Mouse (Mus musculus) MEL (cell line): ENCODE results near the gene Shroom2. TPM values are rescaled to one million over a fixed set of nuclear protein-coding genes. Genes with fewer than 3 reads are reported as not detected.

Source experiments
- DNase-seq: peaks from one replicate; pipeline ENCODE4 v3.0.0; 2011; ENCODE audit warnings: low read depth, low spot score
- H3K27ac ChIP-seq: 2 replicates; pipeline ENCODE4 v1.5.1; 2012; ENCODE audit warnings: low read depth, mild to moderate bottlenecking, control low read depth, low read length, moderate library complexity; ENCODE audit not compliant: control insufficient read depth
- H3K27me3 ChIP-seq, 2 experiments: fragments of 150-350 bp in 1 of 2; sonication (generic) in 1 of 2; 2 replicates each; pipeline ENCODE4 v1.6.1; 2012; ENCODE audit warnings: low read length in 2 of 2, mild to moderate bottlenecking in 2 of 2, improper control_type of control experiment in 1 of 2, moderate library complexity in 1 of 2; ENCODE audit not compliant: insufficient read depth in 2 of 2, control insufficient read depth in 1 of 2
- H3K36me3 ChIP-seq, 2 experiments: 2 replicates each; pipeline ENCODE4 v1.6.1; 2012 to 2014; ENCODE audit warnings: low read length in 2 of 2, improper control_type of control experiment in 1 of 2, inconsistent platforms in 1 of 2, mild to moderate bottlenecking in 1 of 2; ENCODE audit not compliant: insufficient read depth in 2 of 2, control insufficient read depth in 1 of 2
- H3K4me1 ChIP-seq, 2 experiments: fragments of 150-350 bp in 1 of 2; sonication (generic) in 1 of 2; 2 replicates each; pipeline ENCODE4 v1.6.1; 2012; ENCODE audit warnings: low read length in 2 of 2, improper control_type of control experiment in 1 of 2, mild to moderate bottlenecking in 1 of 2; ENCODE audit not compliant: insufficient read depth in 2 of 2, control insufficient read depth in 1 of 2
- H3K4me3 ChIP-seq, 2 experiments: fragments of 150-350 bp in 1 of 2; sonication (generic) in 1 of 2; 2 replicates each; pipeline ENCODE4 v1.5.1; 2012; ENCODE audit warnings: low read depth in 2 of 2, low read length in 2 of 2, mild to moderate bottlenecking in 2 of 2, moderate library complexity in 2 of 2, control low read depth in 1 of 2, improper control_type of control experiment in 1 of 2; ENCODE audit not compliant: control insufficient read depth in 1 of 2, insufficient read depth in 1 of 2
- H3K79me2 ChIP-seq: 2 replicates; pipeline ENCODE4 v1.6.1; 2012; ENCODE audit warnings: mild to moderate bottlenecking, low read length, moderate library complexity; ENCODE audit not compliant: control insufficient read depth, poor library complexity, insufficient read depth
- H3K9ac ChIP-seq: 2 replicates; pipeline ENCODE4 v1.6.1; 2012; ENCODE audit warnings: low read depth, mild to moderate bottlenecking, control low read depth, low read length, moderate library complexity; ENCODE audit not compliant: control insufficient read depth, poor library complexity, severe bottlenecking
- H3K9me3 ChIP-seq: fragments of 150-350 bp; sonication (generic); replicated peaks from 2 replicates; pipeline ENCODE4 v1.6.1; 2012; ENCODE audit warnings: mild to moderate bottlenecking, low read length, improper control_type of control experiment, moderate library complexity; ENCODE audit not compliant: insufficient read depth
- CHD1 ChIP-seq: IDR thresholded peaks from 2 replicates; pipeline ENCODE4 v1.6.1; 2012; ENCODE audit warnings: low read depth, mild to moderate bottlenecking, inconsistent platforms, low read length, improper control_type of control experiment
- CHD2 ChIP-seq: IDR thresholded peaks from 2 replicates; pipeline ENCODE4 v1.6.1; 2011; ENCODE audit warnings: low read length, improper control_type of control experiment
- E2F4 ChIP-seq: IDR thresholded peaks from 2 replicates; pipeline ENCODE4 v1.6.1; 2011; ENCODE audit warnings: low read depth, low read length, improper control_type of control experiment, borderline replicate concordance
- ELF1 ChIP-seq: IDR thresholded peaks from 2 replicates; pipeline ENCODE4 v1.6.1; 2014; ENCODE audit warnings: low read depth, mild to moderate bottlenecking, inconsistent platforms, low read length, improper control_type of control experiment, moderate library complexity
- EP300 ChIP-seq, 2 experiments: IDR thresholded peaks; 2 replicates each; pipeline ENCODE4 v1.6.1; 2011; ENCODE audit warnings: improper control_type of control experiment in 2 of 2, low read length in 2 of 2, low read depth in 1 of 2, mild to moderate bottlenecking in 1 of 2
- ETS1 ChIP-seq: IDR thresholded peaks from 2 replicates; pipeline ENCODE4 v1.6.1; 2012; ENCODE audit warnings: low read depth, mild to moderate bottlenecking, inconsistent platforms, low read length, improper control_type of control experiment, moderate library complexity
- GATA1 ChIP-seq: IDR thresholded peaks from 2 replicates; pipeline ENCODE4 v1.6.1; 2011; ENCODE audit warnings: low read depth, low read length, improper control_type of control experiment
- HCFC1 ChIP-seq: IDR thresholded peaks from 2 replicates; pipeline ENCODE4 v1.6.1; 2012; ENCODE audit warnings: low read depth, mild to moderate bottlenecking, inconsistent platforms, low read length, improper control_type of control experiment, moderate library complexity
- JUND ChIP-seq: IDR thresholded peaks from 2 replicates; pipeline ENCODE4 v1.6.1; 2011; ENCODE audit warnings: low read depth, mild to moderate bottlenecking, improper control_type of control experiment, low read length
- KAT2A ChIP-seq: conservative IDR thresholded peaks from 2 replicates; pipeline ENCODE4 v1.6.1; 2012; ENCODE audit warnings: low read depth, low read length, improper control_type of control experiment, inconsistent platforms
- MXI1 ChIP-seq: IDR thresholded peaks from 2 replicates; pipeline ENCODE4 v1.6.1; 2011; ENCODE audit warnings: mild to moderate bottlenecking, low read depth, low read length, improper control_type of control experiment
- MYB ChIP-seq: IDR thresholded peaks from 2 replicates; pipeline ENCODE4 v1.6.1; 2011; ENCODE audit warnings: mild to moderate bottlenecking, low read depth, low read length, improper control_type of control experiment
- MYC ChIP-seq: IDR thresholded peaks from 2 replicates; pipeline ENCODE4 v1.6.1; 2011; ENCODE audit warnings: low read depth, mild to moderate bottlenecking, low read length, improper control_type of control experiment, moderate library complexity
- POLR2A ChIP-seq, 2 experiments: IDR thresholded peaks; 2 replicates each; pipeline ENCODE4 v1.6.1; 2011 to 2012; ENCODE audit warnings: low read length in 2 of 2, mild to moderate bottlenecking in 2 of 2, control low read depth in 1 of 2, improper control_type of control experiment in 1 of 2, low read depth in 1 of 2, moderate library complexity in 1 of 2; ENCODE audit not compliant: control insufficient read depth in 1 of 2, insufficient read depth in 1 of 2, poor library complexity in 1 of 2
- POLR2AphosphoS2 ChIP-seq: IDR thresholded peaks from 2 replicates; pipeline ENCODE4 v1.6.1; 2011; ENCODE audit warnings: low read length, improper control_type of control experiment
- POLR2AphosphoS5 ChIP-seq: IDR thresholded peaks from 2 replicates; pipeline ENCODE4 v1.6.1; 2012; ENCODE audit warnings: low read depth, borderline replicate concordance, mild to moderate bottlenecking, inconsistent platforms, low read length, moderate library complexity, mixed read lengths
- RAD21 ChIP-seq: IDR thresholded peaks from 2 replicates; pipeline ENCODE4 v1.6.1; 2011; ENCODE audit warnings: mild to moderate bottlenecking, low read depth, low read length, improper control_type of control experiment
- RCOR1 ChIP-seq: IDR thresholded peaks from 2 replicates; pipeline ENCODE4 v1.6.1; 2012; ENCODE audit warnings: low read depth, mild to moderate bottlenecking, inconsistent platforms, low read length, improper control_type of control experiment
- SIN3A ChIP-seq: IDR thresholded peaks from 2 replicates; pipeline ENCODE4 v1.6.1; 2012; ENCODE audit warnings: low read length, improper control_type of control experiment, inconsistent platforms
- USF1 ChIP-seq: IDR thresholded peaks from 2 replicates; pipeline ENCODE4 v1.6.1; 2014; ENCODE audit warnings: low read depth, mild to moderate bottlenecking, inconsistent platforms, low read length, improper control_type of control experiment, moderate library complexity
- ZMIZ1 ChIP-seq: IDR thresholded peaks from 2 replicates; pipeline ENCODE4 v1.6.1; 2012; ENCODE audit warnings: low read depth, mild to moderate bottlenecking, inconsistent platforms, low read length, improper control_type of control experiment, moderate library complexity
- polyA plus RNA-seq, 2 experiments: library from polyadenylated mRNA; stranded (reverse) in 1 of 2; unstranded in 1 of 2; fragments of >175 nt in 1 of 2; fragments of >200 nt in 1 of 2; gene quantifications; 2 replicates each; pipeline versions ENCODE4 v1.2.1 to v1.2.4; 2012; ENCODE audit warnings: low replicate concordance in 2 of 2, low read depth in 1 of 2; ENCODE audit not compliant: insufficient read length in 2 of 2, insufficient read depth in 1 of 2, missing spikeins in 1 of 2
- total RNA-seq: library from RNA; depleted of rRNA; stranded (reverse); fragments of 300-350 nt; gene quantifications from 2 replicates; pipeline ENCODE4 v1.2.3, GENCODE M21; 2012

Gene Shroom2
- total and polyA plus RNA-seq, 3 experiments: not detected

GRCm38 (mm10) chrX:152657363-152658036, 111.8 kb downstream of the Shroom2 start:
- no peak overlapping the region for H3K4me3 ChIP-seq
- H3K36me3 ChIP-seq: no peaks in the 10 kb centered on the region
- H3K9ac ChIP-seq: no peak overlapping the region
- TF ChIP-seq ZMIZ1 (no peak), HCFC1 (no peak), MYB (no peak)
- H3K27me3 ChIP-seq: no peaks in the 10 kb centered on the region
- no peaks in the 10 kb centered on the region for H3K4me1 ChIP-seq
- H3K27ac ChIP-seq: no peak overlapping the region
- no peaks in the 10 kb centered on the region for H3K79me2 ChIP-seq
- no peak for DNase-seq
- no peaks in the 10 kb centered on the region for H3K9me3 ChIP-seq

- Histone ChIP-seq H3K79me2 (no peaks in the 10 kb centered on the region), H3K4me3 (no peak overlapping the region), H3K27ac (no peak overlapping the region), H3K9me3 (no peaks in the 10 kb centered on the region), H3K4me1 (no peaks in the 10 kb centered on the region), H3K9ac (no peak overlapping the region), H3K27me3 (no peaks in the 10 kb centered on the region), H3K36me3 (no peaks in the 10 kb centered on the region)
- TF ChIP-seq GATA1 (no peak), POLR2AphosphoS5 (no peak), ZMIZ1 (no peak), RAD21 (no peak), E2F4 (no peak), CHD1 (no peak), RCOR1 (no peak), ELF1 (no peak), POLR2A (IDR thresholded peaks at IDR 0.05; ENCODE audit: control insufficient read depth in 1 of 2, insufficient read depth in 1 of 2, low read depth in 1 of 2, low read length in 2 of 2, poor library complexity in 1 of 2) (no peak), SIN3A (no peak), POLR2AphosphoS2 (no peak), MYC (no peak), CHD2 (no peak), ETS1 (no peak), MYB (no peak), MXI1 (no peak), KAT2A (no peak), JUND (no peak), EP300 (IDR thresholded peaks at IDR 0.05; ENCODE audit: low read depth in 1 of 2, low read length in 2 of 2) (no peak), USF1 (no peak)
- DNase-seq: no peak
Measured at GRCm38 (mm10) chrX:152656609-152656939, 112.7 kb downstream of the Shroom2 start.
